Mouse (Mus musculus) heart, postnatal 0 days (tissue): Measurements from ENCODE around the gene Lin28a. TPM values are rescaled to one million over a fixed set of nuclear protein-coding genes. Genes with fewer than 3 reads are reported as not detected.
"Not testable (repeated sequence)": the region's sequence is repeated elsewhere in the genome, so short reads cannot be mapped to it uniquely, and the experiment has no call there.

Experiments used
- ATAC-seq: fragments of 200-750 bp; cut with Nextera tagmentation; 2 replicates; pipeline ENCODE4 v1.8.0; 2017; ENCODE audit warnings: low read depth, moderate number of reproducible peaks, moderate library complexity; ENCODE audit not compliant: insufficient read depth
- DNase-seq: peaks from one replicate; pipeline ENCODE4 v3.0.0-alpha.2; 2016; ENCODE audit warnings: low spot score
- H3K27ac ChIP-seq: fragments of 300-500 bp; sonication (generic); 2 replicates; pipeline ENCODE4 v1.5.1; 2014; ENCODE audit warnings: low read depth, mild to moderate bottlenecking
- H3K27me3 ChIP-seq: fragments of 300-500 bp; sonication (generic); 2 replicates; pipeline ENCODE4 v1.6.1; 2014; ENCODE audit warnings: low read length, mixed read lengths; ENCODE audit not compliant: control insufficient read depth, insufficient read depth
- H3K36me3 ChIP-seq: fragments of 300-500 bp; sonication (generic); replicated peaks from 2 replicates; pipeline ENCODE4 v1.6.1; 2014; ENCODE audit warnings: low read length, mixed read lengths; ENCODE audit not compliant: control insufficient read depth, insufficient read depth
- H3K4me1 ChIP-seq: fragments of 300-500 bp; sonication (generic); 2 replicates; pipeline ENCODE4 v1.6.1; 2014; ENCODE audit warnings: antibody characterized with exemption; ENCODE audit not compliant: control insufficient read depth, insufficient read depth
- H3K4me2 ChIP-seq: fragments of 300-500 bp; sonication (generic); 2 replicates; pipeline ENCODE4 v1.6.1; 2014; ENCODE audit warnings: low read depth, mild to moderate bottlenecking, low read length, moderate library complexity
- H3K4me3 ChIP-seq: fragments of 300-500 bp; sonication (generic); 2 replicates; pipeline ENCODE4 v1.5.1; 2014; ENCODE audit warnings: low read depth, low read length
- H3K9ac ChIP-seq: fragments of 300-500 bp; sonication (generic); replicated peaks from 2 replicates; pipeline ENCODE4 v1.6.1; 2014; ENCODE audit warnings: low read depth, low read length, mixed read lengths
- H3K9me3 ChIP-seq: fragments of 300-500 bp; sonication (generic); replicated peaks from 2 replicates; pipeline ENCODE4 v1.6.1; 2016; ENCODE audit warnings: low read length; ENCODE audit not compliant: control insufficient read depth
- CTCF ChIP-seq: IDR thresholded peaks from 2 replicates; pipeline ENCODE4 v1.5.1; 2016; ENCODE audit warnings: antibody characterized with exemption, control low read depth, low read depth
- EP300 ChIP-seq: IDR thresholded peaks from 2 replicates; pipeline ENCODE4 v1.6.1; 2016; ENCODE audit warnings: antibody characterized with exemption, low read depth
- WGBS: fragments of 180-500 bp; shearing (Covaris S2); extraction: QIAGEN DNeasy Blood & Tissue Kit; methylation state at CpG from one replicate; pipeline ENCODE4 v1.1.7; 2014; 5-methylcytosine and 5-hydroxymethylcytosine counted together
- polyA plus RNA-seq: library from polyadenylated mRNA; unstranded; fragments of >200 nt; fragmentation: Nextera tagmentation; extraction: Ambion mirVana; gene quantifications from 2 replicates; pipeline ENCODE4 v1.2.1, GENCODE M21; 2015
- total RNA-seq: library from RNA; depleted of rRNA; stranded (reverse); fragments of >200 nt; gene quantifications from 2 replicates; pipeline ENCODE4 v1.2.3, GENCODE M21; 2014; ENCODE audit warnings: low replicate concordance

The Lin28a gene
- total and polyA plus RNA-seq, 2 experiments from 2014 or later: 0.10 TPM; not detected in 1

DNA sequence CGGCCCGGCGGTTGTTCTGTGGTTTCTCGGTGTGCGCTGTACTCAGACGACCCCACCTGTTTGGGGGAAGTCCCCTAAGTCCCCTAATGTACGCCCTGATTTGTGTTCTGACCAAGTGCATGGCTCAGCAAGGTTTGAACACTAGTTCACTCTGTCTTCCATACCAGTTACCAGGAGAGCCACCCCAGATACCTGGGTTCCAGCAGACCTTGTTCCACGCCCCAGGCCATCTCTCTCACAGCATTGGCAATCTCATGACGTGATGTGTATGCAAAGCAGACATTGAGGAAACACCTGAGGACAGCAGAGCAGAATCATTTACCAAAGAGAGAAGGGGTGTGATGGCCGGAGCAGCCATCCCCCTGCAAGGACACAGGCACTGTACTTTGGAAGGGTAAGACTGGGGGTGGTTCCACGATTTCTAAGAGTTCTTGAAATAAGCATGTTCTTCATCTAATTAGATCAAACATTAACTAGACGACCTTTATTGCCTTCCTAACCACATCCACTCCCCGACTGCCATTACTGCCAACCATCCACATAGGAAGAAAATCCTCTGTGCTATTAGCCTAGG is 27.5 kb downstream of the Lin28a start:
- no peak overlapping the region for H3K27ac ChIP-seq
- no peak for DNase-seq
- no peaks in the 10 kb centered on the region for H3K4me1 ChIP-seq
- ATAC-seq: no peak
- TF ChIP-seq CTCF (no peak), EP300 (no peak)
- no peaks in the 10 kb centered on the region for H3K27me3 ChIP-seq
- WGBS: 91% methylated on average over 13 of the region's 13 CpGs
- no peak overlapping the region for H3K9ac ChIP-seq
- no peaks in the 10 kb centered on the region for H3K9me3 ChIP-seq
- H3K4me3 ChIP-seq: no peak overlapping the region
- H3K4me2 ChIP-seq: no peak overlapping the region
- peaks cover 89% of the 10 kb centered on the region for H3K36me3 ChIP-seq

- H3K36me3 ChIP-seq: peaks cover 88% of the 10 kb centered on the region
- ATAC-seq: no peak
- H3K4me3 ChIP-seq: no peak overlapping the region
- no peaks in the 10 kb centered on the region for H3K9me3 ChIP-seq
- no peak overlapping the region for H3K9ac ChIP-seq
- H3K4me1 ChIP-seq: no peaks in the 10 kb centered on the region
- WGBS: 56% methylated on average over 4 of the region's 4 CpGs
- H3K27ac ChIP-seq: no peak overlapping the region
- TF ChIP-seq CTCF (peak; percentile 24), EP300 (no peak)
- H3K4me2 ChIP-seq: no peak overlapping the region
- no peak for DNase-seq
- no peaks in the 10 kb centered on the region for H3K27me3 ChIP-seq
These were observed 28.6 kb downstream of the Lin28a start for GRCm38 (mm10) chr4:133990035-133990434.

- ATAC-seq, H3K4me3 ChIP-seq: not testable (repeated sequence)
These were observed 30.4 kb downstream of the Lin28a start for GRCm38 (mm10) chr4:133988289-133988688.

DNA sequence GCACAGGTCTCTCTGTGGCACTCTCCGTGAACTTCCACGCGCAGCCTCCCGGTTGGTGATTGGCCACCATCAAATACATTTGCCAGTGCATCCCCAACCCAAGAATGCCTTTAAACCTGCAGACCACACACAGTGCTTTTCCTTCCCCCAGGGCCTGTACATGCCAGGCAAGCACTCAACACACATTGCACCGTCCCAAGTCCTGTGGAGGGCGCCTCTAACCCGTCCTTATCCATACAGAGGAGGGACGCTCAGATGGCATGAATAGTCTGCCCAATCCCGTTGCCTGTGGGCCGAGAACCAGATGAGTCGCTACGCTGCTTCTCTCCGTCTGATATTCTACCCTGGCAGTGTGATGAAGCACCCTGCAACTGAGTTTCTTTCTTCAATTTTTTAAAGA is 35.7 kb downstream of the Lin28a start:
- DNase-seq (no peak), ATAC-seq (no peak)
- WGBS: 87% methylated on average over 13 of the region's 13 CpGs
- TF ChIP-seq EP300 (no peak), CTCF (no peak)
- no peak overlapping the region for H3K27ac ChIP-seq
- H3K9ac ChIP-seq: no peak overlapping the region
- peaks cover 14% of the 10 kb centered on the region for H3K4me1 ChIP-seq
- H3K4me2 ChIP-seq: no peak overlapping the region
- H3K36me3 ChIP-seq: peaks cover 49% of the 10 kb centered on the region
- H3K4me3 ChIP-seq: no peak overlapping the region
- H3K27me3 ChIP-seq: no peaks in the 10 kb centered on the region
- no peaks in the 10 kb centered on the region for H3K9me3 ChIP-seq

More at GRCm38 (mm10) chr4:133988289-133988688, 30.4 kb downstream of the Lin28a start:
- not testable (repeated sequence) for H3K27ac ChIP-seq, H3K4me2 ChIP-seq, H3K9ac ChIP-seq, H3K9me3 ChIP-seq, DNase-seq, H3K27me3 ChIP-seq, H3K4me1 ChIP-seq
- 85% methylated on average over 7 of the region's 8 CpGs for WGBS
- peaks cover 70% of the 10 kb centered on the region for H3K36me3 ChIP-seq

DNA sequence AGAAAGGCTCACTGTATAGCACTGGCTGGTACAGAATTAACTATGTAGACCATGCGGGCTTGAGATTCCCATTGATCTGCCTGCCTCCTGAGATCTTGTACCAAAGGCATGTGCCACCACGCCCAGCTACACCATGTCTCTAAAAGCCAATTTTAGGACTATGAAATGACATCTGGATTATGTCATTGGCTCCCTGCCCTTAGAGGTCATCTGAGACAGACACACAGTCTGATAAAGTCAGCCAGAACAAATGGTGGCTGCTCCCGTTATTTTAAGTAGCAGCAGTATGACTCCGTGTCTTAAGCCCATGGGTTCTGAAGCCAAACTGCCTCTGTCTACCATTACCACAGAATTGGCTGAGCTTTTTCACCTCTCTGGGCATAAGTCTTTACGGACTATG is 38.1 kb downstream of the Lin28a start:
- Histone ChIP-seq H3K4me2 (peak overlapping the region; percentile 43), H3K27me3 (no peaks in the 10 kb centered on the region), H3K9me3 (no peaks in the 10 kb centered on the region), H3K36me3 (peaks cover 44% of the 10 kb centered on the region), H3K27ac (peak overlapping the region; percentile 88), H3K9ac (no peak overlapping the region; the same call in 1 of the 2 replicates), H3K4me3 (no peak overlapping the region), H3K4me1 (peaks cover 14% of the 10 kb centered on the region)
- WGBS: 38% methylated on average over 5 of the region's 5 CpGs
- peak; percentile 79; the same call in 1 of the 2 replicates for TF ChIP-seq EP300
- no peak for TF ChIP-seq CTCF
- DNase-seq (peak; percentile 86), ATAC-seq (peak; percentile 92)

DNA sequence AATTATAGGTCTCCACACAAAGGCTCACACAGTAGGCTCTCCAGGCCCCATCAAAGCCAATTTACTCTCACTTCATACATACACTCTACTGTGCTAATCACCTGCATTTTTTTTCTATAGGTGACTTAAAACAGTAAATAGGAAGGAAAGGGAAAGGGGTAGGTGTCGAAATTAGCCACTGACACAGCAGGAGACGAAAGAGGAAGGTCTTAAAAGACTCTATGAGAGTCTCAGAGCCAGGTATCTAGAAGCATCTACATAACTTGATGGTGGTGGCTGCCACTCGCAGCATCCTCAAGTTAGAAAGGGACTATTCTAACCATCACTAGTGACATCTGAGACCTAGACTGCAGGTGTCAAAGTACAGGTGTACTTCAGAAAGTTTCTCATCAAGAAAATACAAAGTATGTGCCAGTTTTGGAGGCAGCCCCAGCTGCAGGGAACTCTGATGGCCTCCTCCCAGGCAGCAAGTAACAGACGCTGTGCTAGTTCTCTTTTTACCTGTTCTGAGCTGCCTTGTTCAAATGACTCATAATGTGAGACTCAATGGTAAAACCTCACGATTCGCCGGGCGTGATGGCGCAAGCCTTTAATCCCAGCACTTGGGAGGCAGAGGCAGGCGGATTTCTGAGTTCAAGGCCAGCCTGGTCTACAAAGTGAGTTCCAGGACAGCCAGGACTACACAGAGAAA is 40.5 kb downstream of the Lin28a start:
- TF ChIP-seq EP300: no peak
- TF ChIP-seq CTCF: no peak
- no peak overlapping the region for H3K4me2 ChIP-seq
- no peaks in the 10 kb centered on the region for H3K27me3 ChIP-seq
- H3K27ac ChIP-seq: no peak overlapping the region
- no peaks in the 10 kb centered on the region for H3K9me3 ChIP-seq
- DNase-seq (no peak), ATAC-seq (no peak)
- no peak overlapping the region for H3K4me3 ChIP-seq
- peaks cover 42% of the 10 kb centered on the region for H3K36me3 ChIP-seq
- WGBS: 91% methylated on average over 10 of the region's 10 CpGs
- H3K9ac ChIP-seq: no peak overlapping the region
- H3K4me1 ChIP-seq: peaks cover 14% of the 10 kb centered on the region
